Mouse (Mus musculus): ENCODE data around the gene Hoxd9. TPM values are rescaled to one million over a fixed set of nuclear protein-coding genes. Genes with fewer than 3 reads are reported as not detected.

The Hoxd9 gene
- polyA plus RNA-seq, 1 experiment from 2014 or later = not detected

GRCm38 (mm10) chr2:74733765-74734164 lies 36.2 kb downstream of the Hoxd9 start:
- no peak overlapping the region for H3K4me3 ChIP-seq (ENCODE audit: low read depth, low read length)
- ATAC-seq (no peak), DNase-seq (ENCODE audit: low spot score) (no peak)
- no peak overlapping the region for H3K4me2 ChIP-seq (ENCODE audit: low read length)
- no peak overlapping the region for H3K27ac ChIP-seq (ENCODE audit: low read depth, low read length)
- H3K9ac ChIP-seq (ENCODE audit: low read length) = no peak overlapping the region
- peaks cover 4% of the 10 kb centered on the region; the same call in 1 of the 2 replicates for H3K4me1 ChIP-seq (ENCODE audit: control insufficient read depth, insufficient read depth, low read length)
- H3K9me3 ChIP-seq (replicated peaks; ENCODE audit: control insufficient read depth, low read length) = no peaks in the 10 kb centered on the region
- 2% methylated on average over 6 of the region's 6 CpGs for WGBS
- no peaks in the 10 kb centered on the region for H3K36me3 ChIP-seq (ENCODE audit: control insufficient read depth, insufficient read depth, low read length)
- H3K27me3 ChIP-seq (replicated peaks; ENCODE audit: control insufficient read depth, insufficient read depth, low read length) = peaks cover 90% of the 10 kb centered on the region

DNA sequence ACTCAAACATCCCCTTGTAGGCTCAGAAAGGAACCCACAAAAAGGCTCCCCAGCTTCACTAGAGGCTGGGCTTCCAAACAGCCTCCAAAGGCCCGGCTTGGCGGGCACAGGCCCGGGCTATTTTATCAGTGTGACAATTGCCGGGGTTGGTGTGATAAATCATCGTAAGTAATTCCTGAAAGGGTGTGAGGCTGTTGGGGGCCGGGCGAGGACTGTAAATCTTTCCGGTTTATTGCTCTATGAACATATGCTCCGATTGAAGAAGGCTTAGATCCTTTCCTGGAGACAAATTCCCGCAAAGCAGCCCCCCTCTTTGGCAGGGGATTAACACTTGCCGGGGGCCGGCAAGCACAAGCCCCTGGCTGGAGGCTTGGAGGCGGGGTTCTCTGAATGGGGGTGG lies 36.9 kb downstream of the Hoxd9 start:
- ATAC-seq (no peak), DNase-seq (ENCODE audit: low spot score) (no peak)
- under 1% methylated on average over 13 of the region's 13 CpGs for WGBS
- Histone ChIP-seq H3K4me1 (ENCODE audit: control insufficient read depth, insufficient read depth, low read length) (peaks cover 4% of the 10 kb centered on the region; the same call in 1 of the 2 replicates), H3K27ac (ENCODE audit: low read depth, low read length) (no peak overlapping the region), H3K9ac (ENCODE audit: low read length) (no peak overlapping the region), H3K36me3 (ENCODE audit: control insufficient read depth, insufficient read depth, low read length) (no peaks in the 10 kb centered on the region), H3K4me2 (ENCODE audit: low read length) (no peak overlapping the region), H3K9me3 (replicated peaks; ENCODE audit: control insufficient read depth, low read length) (no peaks in the 10 kb centered on the region), H3K27me3 (replicated peaks; ENCODE audit: control insufficient read depth, insufficient read depth, low read length) (peaks cover 90% of the 10 kb centered on the region), H3K4me3 (ENCODE audit: low read depth, low read length) (no peak overlapping the region)

DNA sequence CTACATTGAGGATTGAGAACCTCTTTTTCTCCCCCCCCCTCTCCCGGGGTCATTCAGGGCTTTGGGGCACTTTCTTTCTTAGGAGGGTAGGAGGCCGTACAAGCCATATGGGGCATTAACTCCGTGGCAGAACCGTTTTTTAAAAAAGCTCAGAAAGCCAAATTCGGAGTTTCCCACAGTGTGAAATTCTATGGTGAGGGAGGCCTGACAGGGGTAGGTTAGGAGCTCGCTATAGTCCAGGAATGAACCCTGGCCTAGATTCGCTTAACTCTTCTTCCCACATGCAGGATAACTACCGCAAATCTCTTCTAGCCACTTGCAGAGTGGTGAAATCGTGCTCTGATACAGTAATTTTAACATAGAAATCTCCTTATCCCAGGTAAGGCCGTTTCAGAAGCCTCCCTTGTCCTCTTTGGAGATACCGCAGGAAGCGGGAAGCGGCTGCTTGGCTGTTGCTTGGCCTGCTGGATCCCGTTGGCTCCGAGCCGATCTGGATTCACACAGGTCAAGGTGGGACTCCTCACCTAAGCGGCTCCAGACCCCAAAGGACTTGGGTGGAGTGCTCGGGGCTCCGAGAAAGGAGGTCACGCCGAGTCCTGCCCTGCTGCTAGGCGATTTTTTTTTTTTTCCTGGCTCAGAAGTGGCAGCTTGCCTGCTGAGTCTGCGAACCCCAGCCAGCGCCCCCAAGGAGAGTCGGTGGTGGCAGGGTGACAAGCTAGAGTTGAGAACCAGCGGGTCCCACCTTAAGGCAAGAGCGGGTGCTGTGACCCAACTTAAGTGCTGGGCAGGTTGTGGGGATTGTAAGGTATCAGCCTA lies 37.7 kb downstream of the Hoxd9 start:
- peaks cover 4% of the 10 kb centered on the region; the same call in 1 of the 2 replicates for H3K4me1 ChIP-seq (ENCODE audit: control insufficient read depth, insufficient read depth, low read length)
- no peak overlapping the region for H3K4me3 ChIP-seq (ENCODE audit: low read depth, low read length)
- no peak overlapping the region for H3K9ac ChIP-seq (ENCODE audit: low read length)
- H3K36me3 ChIP-seq (ENCODE audit: control insufficient read depth, insufficient read depth, low read length) = no peaks in the 10 kb centered on the region
- 1% methylated on average over 27 of the region's 27 CpGs for WGBS
- H3K27ac ChIP-seq (ENCODE audit: low read depth, low read length) = no peak overlapping the region
- no peaks in the 10 kb centered on the region for H3K9me3 ChIP-seq (replicated peaks; ENCODE audit: control insufficient read depth, low read length)
- H3K27me3 ChIP-seq (replicated peaks; ENCODE audit: control insufficient read depth, insufficient read depth, low read length) = peaks cover 90% of the 10 kb centered on the region
- DNase-seq (ENCODE audit: low spot score) = no peak
- ATAC-seq = no peak
- no peak overlapping the region for H3K4me2 ChIP-seq (ENCODE audit: low read length)

DNA sequence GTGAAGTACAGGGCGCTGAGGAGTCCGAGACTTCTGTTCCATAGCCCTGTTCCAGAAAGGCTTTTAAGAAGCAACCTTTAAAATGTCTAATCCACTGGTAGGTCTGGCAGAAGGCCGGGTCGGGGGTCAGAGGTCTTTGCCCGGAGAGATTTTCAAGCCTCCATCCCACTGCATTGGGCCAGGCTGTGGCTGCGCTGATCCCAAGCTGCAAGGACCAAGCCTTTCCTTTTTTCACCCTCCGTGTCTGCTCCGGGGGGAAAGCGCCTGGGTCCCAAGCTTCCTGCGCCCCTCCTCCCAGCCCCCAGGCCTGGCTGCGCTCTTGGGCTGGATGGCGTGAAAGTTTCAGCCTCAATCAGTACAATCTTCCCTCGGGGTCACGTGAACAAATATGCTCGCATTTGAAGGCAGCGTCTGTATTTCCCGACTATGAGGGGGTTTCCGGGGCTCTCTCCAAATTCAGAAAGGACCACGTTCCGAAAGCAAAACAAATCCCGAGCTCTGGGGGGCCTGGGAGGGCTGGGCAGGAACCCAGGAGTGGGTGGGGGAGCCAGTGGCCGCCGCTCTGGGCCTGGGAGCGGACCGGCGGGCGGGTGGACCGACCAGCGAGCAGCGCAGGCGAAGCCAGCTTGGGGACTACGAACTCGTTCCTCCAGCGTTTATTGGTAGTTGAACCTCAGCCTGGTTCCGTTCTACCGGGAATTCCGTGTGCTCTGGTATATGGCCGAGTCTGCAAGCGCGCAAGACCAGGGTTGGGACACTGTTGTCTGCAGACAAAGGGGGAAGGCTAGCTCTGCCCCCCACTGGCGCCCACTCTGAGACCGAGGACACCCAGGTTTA lies 38.5 kb downstream of the Hoxd9 start:
- Histone ChIP-seq H3K27me3 (replicated peaks; ENCODE audit: control insufficient read depth, insufficient read depth, low read length) (peaks cover 90% of the 10 kb centered on the region), H3K4me2 (ENCODE audit: low read length) (0 out of 2 replicates have a peak overlapping the region, but pooled peaks have one; percentile 12), H3K4me1 (ENCODE audit: control insufficient read depth, insufficient read depth, low read length) (peaks cover 4% of the 10 kb centered on the region; the same call in 1 of the 2 replicates), H3K4me3 (ENCODE audit: low read depth, low read length) (no peak overlapping the region), H3K36me3 (ENCODE audit: control insufficient read depth, insufficient read depth, low read length) (no peaks in the 10 kb centered on the region), H3K9ac (ENCODE audit: low read length) (no peak overlapping the region), H3K27ac (ENCODE audit: low read depth, low read length) (no peak overlapping the region), H3K9me3 (replicated peaks; ENCODE audit: control insufficient read depth, low read length) (no peaks in the 10 kb centered on the region)
- ATAC-seq (no peak), DNase-seq (ENCODE audit: low spot score) (no peak)
- under 1% methylated on average over 42 of the region's 42 CpGs for WGBS

DNA sequence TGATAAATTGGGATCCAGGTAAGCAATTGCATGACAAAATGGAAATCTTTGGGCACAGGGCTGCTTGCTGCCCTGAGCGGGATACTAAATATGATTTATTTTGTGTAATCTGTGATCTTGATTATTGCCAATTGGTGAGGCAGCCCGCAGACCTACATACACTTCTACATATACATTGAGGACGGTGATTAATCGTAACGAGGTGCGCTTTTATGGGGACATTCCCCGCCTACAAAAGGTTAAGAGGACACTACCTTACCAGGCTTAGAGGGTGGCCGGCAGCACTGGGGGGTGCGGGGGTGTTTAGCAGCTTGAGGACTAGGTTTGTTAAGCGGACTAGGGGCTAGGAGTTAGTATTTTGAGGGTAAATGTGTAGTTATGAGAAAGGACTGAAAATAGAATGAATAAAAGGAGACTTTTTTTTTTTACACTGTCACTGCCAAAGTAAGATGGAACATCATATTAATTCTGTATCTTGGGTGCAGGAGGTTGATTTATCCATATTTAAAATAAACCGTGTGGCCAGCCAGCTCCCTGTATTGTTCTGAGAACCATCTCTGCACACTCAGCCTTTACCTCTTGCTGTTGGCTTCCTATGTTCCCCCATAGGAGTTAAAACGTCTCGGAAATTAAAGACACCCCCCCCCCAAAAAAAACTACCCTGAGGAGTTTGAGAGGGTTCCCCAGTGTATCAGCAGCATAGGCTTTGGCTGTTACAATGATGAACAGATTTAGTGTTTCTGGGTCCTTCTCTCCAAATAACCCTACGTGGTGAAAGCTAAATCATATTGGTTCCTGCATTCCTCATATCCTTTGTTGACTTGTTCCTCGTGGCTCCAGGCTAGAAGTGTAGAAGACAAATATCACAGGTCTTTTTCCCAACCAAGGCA lies 39.4 kb downstream of the Hoxd9 start:
- Histone ChIP-seq H3K36me3 (ENCODE audit: control insufficient read depth, insufficient read depth, low read length) (no peaks in the 10 kb centered on the region), H3K4me2 (ENCODE audit: low read length) (no peak overlapping the region), H3K9ac (ENCODE audit: low read length) (no peak overlapping the region), H3K27me3 (replicated peaks; ENCODE audit: control insufficient read depth, insufficient read depth, low read length) (peaks cover 90% of the 10 kb centered on the region), H3K4me1 (ENCODE audit: control insufficient read depth, insufficient read depth, low read length) (peaks cover 4% of the 10 kb centered on the region; the same call in 1 of the 2 replicates), H3K27ac (ENCODE audit: low read depth, low read length) (no peak overlapping the region), H3K4me3 (ENCODE audit: low read depth, low read length) (no peak overlapping the region), H3K9me3 (replicated peaks; ENCODE audit: control insufficient read depth, low read length) (no peaks in the 10 kb centered on the region)
- WGBS = 3% methylated on average over 15 of the region's 15 CpGs
- DNase-seq (ENCODE audit: low spot score) (no peak), ATAC-seq (no peak)

DNA sequence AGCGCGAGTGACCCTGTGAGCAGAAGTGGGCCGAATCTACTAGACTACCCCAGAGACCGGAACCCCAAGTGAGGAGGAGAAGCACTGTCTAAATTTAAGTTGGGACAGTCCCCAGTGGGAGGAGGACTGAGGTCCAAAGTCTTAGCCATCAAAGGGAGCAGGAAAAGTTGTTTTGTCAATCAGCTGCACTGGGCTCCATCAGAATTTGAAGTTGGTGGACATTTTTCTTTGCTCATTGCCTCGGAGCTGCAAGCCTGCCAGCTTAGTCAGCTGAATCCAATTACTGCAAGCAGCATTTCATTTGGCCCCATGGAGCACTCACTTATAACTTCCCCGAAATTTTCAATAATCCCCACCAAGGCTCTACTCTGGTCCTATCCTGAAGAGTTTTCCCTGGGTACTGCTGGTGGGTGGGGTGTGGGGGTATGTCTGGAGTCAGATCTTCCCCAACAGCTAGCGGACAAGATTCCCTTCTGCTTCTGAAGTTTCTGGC lies 40.1 kb downstream of the Hoxd9 start:
- ATAC-seq = no peak

GRCm38 (mm10) chr2:74738623-74739475 lies 41.3 kb downstream of the Hoxd9 start:
- DNase-seq (ENCODE audit: low spot score) = no peak
- WGBS = 1% methylated on average over 20 of the region's 20 CpGs
- H3K9ac ChIP-seq (ENCODE audit: low read length) = no peak overlapping the region
- H3K4me3 ChIP-seq (ENCODE audit: low read depth, low read length) = no peak overlapping the region
- peaks cover 4% of the 10 kb centered on the region; the same call in 1 of the 2 replicates for H3K4me1 ChIP-seq (ENCODE audit: control insufficient read depth, insufficient read depth, low read length)
- no peak overlapping the region for H3K27ac ChIP-seq (ENCODE audit: low read depth, low read length)
- H3K9me3 ChIP-seq (replicated peaks; ENCODE audit: control insufficient read depth, low read length) = no peaks in the 10 kb centered on the region
- H3K27me3 ChIP-seq (replicated peaks; ENCODE audit: control insufficient read depth, insufficient read depth, low read length) = peaks cover 94% of the 10 kb centered on the region
- no peak for ATAC-seq
- H3K4me2 ChIP-seq (ENCODE audit: low read length) = no peak overlapping the region
- no peaks in the 10 kb centered on the region for H3K36me3 ChIP-seq (ENCODE audit: control insufficient read depth, insufficient read depth, low read length)

More for the DNA sequence above, 40.1 kb downstream of the Hoxd9 start:
- no peak for DNase-seq (ENCODE audit: low spot score)
- 3% methylated on average over 7 of the region's 7 CpGs for WGBS
- no peak overlapping the region for H3K27ac ChIP-seq (ENCODE audit: low read depth, low read length)
- no peak overlapping the region for H3K4me3 ChIP-seq (ENCODE audit: low read depth, low read length)
- H3K9me3 ChIP-seq (replicated peaks; ENCODE audit: control insufficient read depth, low read length) = no peaks in the 10 kb centered on the region
- no peak overlapping the region for H3K9ac ChIP-seq (ENCODE audit: low read length)
- H3K4me1 ChIP-seq (ENCODE audit: control insufficient read depth, insufficient read depth, low read length) = peaks cover 4% of the 10 kb centered on the region; the same call in 1 of the 2 replicates
- H3K36me3 ChIP-seq (ENCODE audit: control insufficient read depth, insufficient read depth, low read length) = no peaks in the 10 kb centered on the region
- peaks cover 90% of the 10 kb centered on the region for H3K27me3 ChIP-seq (replicated peaks; ENCODE audit: control insufficient read depth, insufficient read depth, low read length)
- H3K4me2 ChIP-seq (ENCODE audit: low read length) = no peak overlapping the region
